In genomic region chr6:135369551-135369968, GRCm38 (mm10) we compare ENCODE assay signal across 9 mouse cellular contexts. TPM values are rescaled to one million over a fixed set of nuclear protein-coding genes. Genes with fewer than 3 reads are reported as not detected.
DNase-seq lines count a peak whose midpoint lies in the region; ATAC-seq and TF ChIP-seq lines count a peak whose summit lies in the region.
"Had no signal": no experiment of that assay in that cellular context is flagged by ENCODE, and none has a peak within 500 bp of the region (broad histone marks: within the 10 kb centered on the region; RNA-seq: fewer than 3 reads in every experiment).

No protein-coding gene starts in this region.

- 0 out of 2 replicates have a peak, but pooled peaks cover 2% of the 10 kb centered on the region for H3K27me3 ChIP-seq in forebrain, embryonic 10.5 days (ENCODE audit: poor library complexity, severe bottlenecking)
- no peaks in the 10 kb centered on the region for H3K27me3 ChIP-seq in forebrain, embryonic 11.5 days (ENCODE audit: control insufficient read depth, insufficient read depth, low read length)
- no peaks in the 10 kb centered on the region for H3K27me3 ChIP-seq in embryonic facial prominence, embryonic 12.5 days
- H3K27me3 ChIP-seq in heart, embryonic 11.5 days (ENCODE audit: control insufficient read depth, insufficient read depth, low read length) = no peaks in the 10 kb centered on the region
- no peaks in the 10 kb centered on the region for H3K27me3 ChIP-seq in kidney, embryonic 15.5 days
- H3K27me3 ChIP-seq in liver, embryonic 14.5 days (ENCODE audit: control insufficient read depth, insufficient read depth, low read length) = no peaks in the 10 kb centered on the region

- TF ChIP-seq EP300 in liver, embryonic 14.5 days (IDR thresholded peaks at IDR 0.05; ENCODE audit: low read depth) = no peak

- peaks cover 26% of the 10 kb centered on the region for H3K4me1 ChIP-seq in forebrain, embryonic 10.5 days
- no peaks in the 10 kb centered on the region for H3K4me1 ChIP-seq in forebrain, embryonic 11.5 days (replicated peaks; ENCODE audit: control insufficient read depth, insufficient read depth, low read length)
- H3K4me1 ChIP-seq in embryonic facial prominence, embryonic 12.5 days = peaks cover 18% of the 10 kb centered on the region; the same call in 1 of the 2 replicates
- H3K4me1 ChIP-seq in heart, embryonic 11.5 days (ENCODE audit: control insufficient read depth, insufficient read depth, low read length) = peaks cover 9% of the 10 kb centered on the region
- H3K4me1 ChIP-seq in kidney, embryonic 15.5 days = peaks cover 53% of the 10 kb centered on the region
- H3K4me1 ChIP-seq in liver, embryonic 14.5 days (replicated peaks; ENCODE audit: control insufficient read depth in 2 of 2, insufficient read depth in 2 of 2, low read length in 1 of 2) = peaks cover 0 to under 1% of the 10 kb centered on the region in 2 experiments; a peak in 1 of 4 replicates

- no peaks in the 10 kb centered on the region for H3K9me3 ChIP-seq in forebrain, embryonic 10.5 days
- no peaks in the 10 kb centered on the region for H3K9me3 ChIP-seq in forebrain, embryonic 11.5 days (ENCODE audit: control insufficient read depth, low read length)
- H3K9me3 ChIP-seq in embryonic facial prominence, embryonic 12.5 days = no peaks in the 10 kb centered on the region
- no peaks in the 10 kb centered on the region for H3K9me3 ChIP-seq in heart, embryonic 11.5 days (replicated peaks; ENCODE audit: control insufficient read depth, low read length)
- no peaks in the 10 kb centered on the region for H3K9me3 ChIP-seq in kidney, embryonic 15.5 days (replicated peaks)
- no peaks in the 10 kb centered on the region for H3K9me3 ChIP-seq in liver, embryonic 14.5 days (ENCODE audit: control insufficient read depth, low read length)

- no peak overlapping the region for H3K4me3 ChIP-seq in forebrain, embryonic 10.5 days
- no peak overlapping the region for H3K4me3 ChIP-seq in forebrain, embryonic 11.5 days (ENCODE audit: low read depth, low read length)
- no peak overlapping the region for H3K4me3 ChIP-seq in embryonic facial prominence, embryonic 12.5 days
- H3K4me3 ChIP-seq in heart, embryonic 11.5 days (ENCODE audit: low read depth, low read length) = no peak overlapping the region
- H3K4me3 ChIP-seq in kidney, embryonic 15.5 days (replicated peaks) = no peak overlapping the region
- no peak overlapping the region for H3K4me3 ChIP-seq in liver, embryonic 14.5 days (ENCODE audit: insufficient read depth in 1 of 2, low read depth in 2 of 2, low read length in 2 of 2)

- no peaks in the 10 kb centered on the region for H3K36me3 ChIP-seq in forebrain, embryonic 10.5 days (replicated peaks)
- no peaks in the 10 kb centered on the region for H3K36me3 ChIP-seq in forebrain, embryonic 11.5 days (ENCODE audit: control insufficient read depth, insufficient read depth, low read length)
- H3K36me3 ChIP-seq in embryonic facial prominence, embryonic 12.5 days = no peaks in the 10 kb centered on the region
- H3K36me3 ChIP-seq in heart, embryonic 11.5 days (ENCODE audit: control insufficient read depth, insufficient read depth, low read length) = no peaks in the 10 kb centered on the region
- H3K36me3 ChIP-seq in kidney, embryonic 15.5 days = no peaks in the 10 kb centered on the region; the same call in 1 of the 2 replicates
- H3K36me3 ChIP-seq in liver, embryonic 14.5 days (replicated peaks; ENCODE audit: control insufficient read depth, insufficient read depth, low read depth) = no peaks in the 10 kb centered on the region
- H3K36me3 ChIP-seq: G1E had no signal

- H3K9ac ChIP-seq in forebrain, embryonic 11.5 days (ENCODE audit: low read length) = no peak overlapping the region
- H3K9ac ChIP-seq in embryonic facial prominence, embryonic 12.5 days = no peak overlapping the region
- 0 out of 2 replicates have a peak overlapping the region, but pooled peaks have one; percentile 10 for H3K9ac ChIP-seq in heart, embryonic 11.5 days (ENCODE audit: low read depth, low read length)
- H3K9ac ChIP-seq in kidney, embryonic 15.5 days = peak overlapping the region; percentile 12; the same call in 1 of the 2 replicates
- no peak overlapping the region for H3K9ac ChIP-seq in liver, embryonic 14.5 days (replicated peaks)

- H3K4me2 ChIP-seq in forebrain, embryonic 11.5 days (ENCODE audit: low read depth, low read length, severe bottlenecking) = no peak overlapping the region
- H3K4me2 ChIP-seq in embryonic facial prominence, embryonic 12.5 days (replicated peaks) = no peak overlapping the region
- no peak overlapping the region for H3K4me2 ChIP-seq in heart, embryonic 11.5 days
- H3K4me2 ChIP-seq in kidney, embryonic 15.5 days = peak overlapping the region; percentile 12; the same call in 1 of the 2 replicates
- no peak overlapping the region for H3K4me2 ChIP-seq in liver, embryonic 14.5 days (ENCODE audit: low read depth)

- H3K27ac ChIP-seq in forebrain, embryonic 10.5 days = peak overlapping the region; percentile 54; the same call in 1 of the 2 replicates
- H3K27ac ChIP-seq in forebrain, embryonic 11.5 days (ENCODE audit: low read depth, low read length) = no peak overlapping the region
- H3K27ac ChIP-seq in embryonic facial prominence, embryonic 12.5 days = peak overlapping the region; percentile 63
- H3K27ac ChIP-seq in heart, embryonic 11.5 days (ENCODE audit: low read depth, low read length) = peak overlapping the region; percentile 29; the same call in 1 of the 2 replicates
- peak overlapping the region; percentile 78 for H3K27ac ChIP-seq in kidney, embryonic 15.5 days
- H3K27ac ChIP-seq in liver, embryonic 14.5 days = no peak overlapping the region

- no peak for DNase-seq in forebrain, embryonic 10.5 days (ENCODE audit: extremely low spot score, low spot score)
- DNase-seq in forebrain, embryonic 11.5 days (ENCODE audit: low spot score) = no peak
- no peak for DNase-seq in liver, embryonic 14.5 days (ENCODE audit: low read depth in 3 of 3, low spot score in 3 of 3)
- DNase-seq in skeletal muscle tissue, adult 2 months (ENCODE audit: low read depth, low spot score) = peak; percentile 86
- no peak for DNase-seq in T-cell, adult 2 months (ENCODE audit: low spot score)

- peak; percentile 47 for TF ChIP-seq CTCF in liver, embryonic 14.5 days (IDR thresholded peaks at IDR 0.05; ENCODE audit: low read depth)

- WGBS in forebrain, embryonic 10.5 days = 70% methylated on average over 5 of the region's 5 CpGs
- WGBS in forebrain, embryonic 11.5 days = 71% methylated on average over 5 of the region's 5 CpGs
- WGBS in embryonic facial prominence, embryonic 12.5 days = 60% methylated on average over 5 of the region's 5 CpGs
- WGBS in heart, embryonic 11.5 days (ENCODE audit: insufficient replicate concordance) = 28% methylated on average over 5 of the region's 5 CpGs
- WGBS in kidney, embryonic 15.5 days = 40% methylated on average over 5 of the region's 5 CpGs
- 34% methylated on average over 5 of the region's 5 CpGs for WGBS in liver, embryonic 14.5 days (ENCODE audit: insufficient replicate concordance)

- ATAC-seq in forebrain, embryonic 11.5 days (replicated peaks; ENCODE audit: low FRiP score) = no peak
- ATAC-seq in embryonic facial prominence, embryonic 12.5 days (ENCODE audit: insufficient number of reproducible peaks, insufficient read depth, low FRiP score, low TSS enrichment) = no peak
- no peak for ATAC-seq in heart, embryonic 11.5 days (replicated peaks; ENCODE audit: insufficient number of reproducible peaks, low FRiP score, low TSS enrichment)
- peak; percentile 68 for ATAC-seq in kidney, embryonic 15.5 days (replicated peaks; ENCODE audit: low FRiP score)
- no peak for ATAC-seq in liver, embryonic 14.5 days (ENCODE audit: insufficient read depth)

RNA-seq across cellular contexts. Expression of gene Emp1, which starts 7.2 kb away (rescaled TPM):
- 3.4 and 5.1 TPM in 2 replicates for polyA plus RNA-seq in forebrain, embryonic 10.5 days (2016; fragmentation: Nextera tagmentation; extraction: Ambion mirVana)
- polyA plus RNA-seq in forebrain, embryonic 11.5 days (2014; fragmentation: Nextera tagmentation; extraction: Ambion mirVana) = 2.4 and 3.2 TPM in 2 replicates
- 28.8 and 30.4 TPM in 2 replicates for polyA plus RNA-seq in embryonic facial prominence, embryonic 12.5 days (2016; fragmentation: Nextera tagmentation; extraction: Ambion mirVana)
- polyA plus RNA-seq in heart, embryonic 11.5 days (2014; fragmentation: Nextera tagmentation; extraction: Ambion mirVana) = 7.7 and 10.0 TPM in 2 replicates
- 54.3 and 60.3 TPM in 2 replicates for polyA plus RNA-seq in kidney, embryonic 15.5 days (2015; fragmentation: Nextera tagmentation; extraction: Ambion mirVana)
- polyA plus RNA-seq in liver, embryonic 14.5 days (2012; rRNA removed) = 2.0 and 2.1 TPM in 2 replicates
- 0.55 and 0.66 TPM in 2 replicates for polyA plus RNA-seq in liver, embryonic 14.5 days (2014; fragmentation: Nextera tagmentation; extraction: Ambion mirVana)
- polyA plus RNA-seq: G1E had no signal

RNA-seq across cellular contexts. Expression of gene Pbp2, which starts 59.4 kb away (rescaled TPM):
- polyA plus RNA-seq in forebrain, embryonic 10.5 days (2016; fragmentation: Nextera tagmentation; extraction: Ambion mirVana) = not detected in 2 replicates
- not detected in 2 replicates for polyA plus RNA-seq in forebrain, embryonic 11.5 days (2014; fragmentation: Nextera tagmentation; extraction: Ambion mirVana)
- not detected in 2 replicates for polyA plus RNA-seq in embryonic facial prominence, embryonic 12.5 days (2016; fragmentation: Nextera tagmentation; extraction: Ambion mirVana)
- polyA plus RNA-seq in heart, embryonic 11.5 days (2014; fragmentation: Nextera tagmentation; extraction: Ambion mirVana) = not detected in 2 replicates
- polyA plus RNA-seq in kidney, embryonic 15.5 days (2015; fragmentation: Nextera tagmentation; extraction: Ambion mirVana) = 0.16 and 0.17 TPM in 2 replicates
- polyA plus RNA-seq in liver, embryonic 14.5 days (2012; rRNA removed) = not detected in 2 replicates
- polyA plus RNA-seq in liver, embryonic 14.5 days (2014; fragmentation: Nextera tagmentation; extraction: Ambion mirVana) = not detected in 2 replicates
- polyA plus RNA-seq: G1E had no signal

Comparison
In these comparisons a context has a peak if more than half of its experiments do, and no peak if none do; other contexts are left out.
1. H3K27ac ChIP-seq: peak in forebrain, embryonic 10.5 days (single experiment), embryonic facial prominence, embryonic 12.5 days (single experiment), heart, embryonic 11.5 days (single experiment) and kidney, embryonic 15.5 days (single experiment); none in forebrain, embryonic 11.5 days (single experiment) and liver, embryonic 14.5 days (single experiment).
2. H3K9ac ChIP-seq: peak in heart, embryonic 11.5 days (single experiment) and kidney, embryonic 15.5 days (single experiment); none in forebrain, embryonic 11.5 days (single experiment), embryonic facial prominence, embryonic 12.5 days (single experiment) and liver, embryonic 14.5 days (single experiment).